18 mouse cellular contexts compared by ENCODE assay signal in genomic region chr8:64655087-64655486, GRCm38 (mm10). TPM values are rescaled to one million over a fixed set of nuclear protein-coding genes. Genes with fewer than 3 reads are reported as not detected.
"Had no signal": no experiment of that assay in that cellular context is flagged by ENCODE, and none has a peak within 500 bp of the region (broad histone marks: within the 10 kb centered on the region; RNA-seq: fewer than 3 reads in every experiment).

No protein-coding gene starts in this region.

- H3K4me3 ChIP-seq: liver, embryonic 15.5 days; lung, embryonic 15.5 days; megakaryocyte, embryonic 14.5 days; midbrain, embryonic 13.5 days; midbrain, embryonic 15.5 days; neural tube, embryonic 12.5 days; stomach, embryonic 15.5 days had no signal

- H3K27ac ChIP-seq: liver, embryonic 15.5 days; lung, embryonic 15.5 days; macrophage; midbrain, embryonic 13.5 days; midbrain, embryonic 15.5 days; neural tube, embryonic 12.5 days; stomach, embryonic 15.5 days; stomach, postnatal 0 days had no signal

- DNase-seq: liver, postnatal 0 days; lung, adult 2 months; lung, postnatal 14 days; lung, postnatal 36 days; thymus, adult 18-20 months; thymus, postnatal 25 days; thymus, postnatal 4 days had no signal

- ATAC-seq: liver, postnatal 0 days; lung, postnatal 0 days; midbrain, embryonic 13.5 days; midbrain, embryonic 15.5 days had no signal

- H3K4me1 ChIP-seq: liver, embryonic 15.5 days; lung, embryonic 15.5 days; megakaryocyte, embryonic 14.5 days; stomach, embryonic 15.5 days had no signal

- H3K36me3 ChIP-seq: liver, embryonic 15.5 days; lung, embryonic 15.5 days; stomach, embryonic 15.5 days had no signal

- H3K27me3 ChIP-seq: liver, embryonic 15.5 days; lung, embryonic 15.5 days; megakaryocyte, embryonic 14.5 days; midbrain, embryonic 13.5 days; midbrain, embryonic 15.5 days; neural tube, embryonic 12.5 days; stomach, embryonic 15.5 days had no signal

RNA-seq across cellular contexts. Expression of gene Cpe, which starts 37.8 kb away (rescaled TPM):
- total RNA-seq: megakaryocyte progenitor cell, adult 5-6 weeks had no signal
